Mouse (Mus musculus): ENCODE data around the gene Lmna.

GRCm38 (mm10) chr3:88515095-88515386, 5.3 kb upstream of the Lmna start:
- TF ChIP-seq CTCF (IDR thresholded peaks at IDR 0.05; ENCODE audit: extremely low read depth, insufficient read length, insufficient replicate concordance, low read depth, low read length): no peak
- no peak for TF ChIP-seq POLR2A (IDR thresholded peaks at IDR 0.05; ENCODE audit: low read depth, low read length)

Data from small intestine, adult 2 months (tissue).